Mouse (Mus musculus) G1E (cell line): ENCODE data around the gene Ascc3. TPM values are rescaled to one million over a fixed set of nuclear protein-coding genes. Genes with fewer than 3 reads are reported as not detected.

Experiments used
- ATAC-seq: 2 replicates; pipeline ENCODE4 v1.8.0; 2016; ENCODE audit warnings: mild to moderate bottlenecking; ENCODE audit not compliant: insufficient number of reproducible peaks, poor library complexity, low FRiP score, severe bottlenecking; ENCODE audit errors: extremely low read depth
- DNase-seq: peaks from one replicate; pipeline ENCODE4 v3.0.0; 2012; ENCODE audit warnings: low spot score
- H3K27me3 ChIP-seq: 2 replicates; pipeline ENCODE4 v1.6.1; 2012; ENCODE audit warnings: mild to moderate bottlenecking, low read length, inconsistent platforms; ENCODE audit not compliant: insufficient read depth
- H3K36me3 ChIP-seq: replicated peaks from 2 replicates; pipeline ENCODE3; 2012; ENCODE audit warnings: mild to moderate bottlenecking, inconsistent platforms
- H3K4me1 ChIP-seq: 2 replicates; pipeline ENCODE4 v1.6.1; 2012; ENCODE audit warnings: low read depth, low read length, inconsistent platforms, mixed read lengths; ENCODE audit not compliant: insufficient read depth
- H3K4me3 ChIP-seq: 2 replicates; pipeline ENCODE4 v1.5.1; 2012; ENCODE audit warnings: low read depth, mild to moderate bottlenecking, inconsistent platforms, low read length, moderate library complexity, mixed read lengths
- H3K9me3 ChIP-seq: replicated peaks from 2 replicates; pipeline ENCODE4 v1.6.1; 2012; ENCODE audit warnings: inconsistent platforms
- CTCF ChIP-seq: IDR thresholded peaks from 2 replicates; pipeline ENCODE4 v1.5.1; 2012; ENCODE audit warnings: low read depth, low read length, inconsistent platforms, mixed read lengths
- GATA1 ChIP-seq: IDR thresholded peaks from 2 replicates; pipeline ENCODE4 v1.6.1; 2012; ENCODE audit warnings: borderline replicate concordance, low read length, inconsistent platforms, mixed read lengths
- GATA2 ChIP-seq: IDR thresholded peaks from 2 replicates; pipeline ENCODE4 v1.6.1; 2012; ENCODE audit warnings: low read depth, low read length, inconsistent platforms, borderline replicate concordance
- POLR2AphosphoS5 ChIP-seq: IDR thresholded peaks from 2 replicates; pipeline ENCODE4 v1.6.1; 2012; ENCODE audit warnings: low read depth, low read length, inconsistent platforms; ENCODE audit not compliant: insufficient replicate concordance
- TAL1 ChIP-seq: conservative IDR thresholded peaks from 2 replicates; pipeline ENCODE4 v1.6.1; 2012; ENCODE audit warnings: low read depth, low read length, inconsistent platforms, mixed read lengths
- polyA plus RNA-seq: library from polyadenylated mRNA; stranded (reverse); fragments of >175 nt; gene quantifications from 2 replicates; pipeline ENCODE4 v1.2.3, GENCODE M21; 2012
- total RNA-seq, 2 experiments: library from RNA; stranded (forward) in 1 of 2; stranded (reverse) in 1 of 2; fragments of 200-1000 nt in 1 of 2; fragments of >200 nt in 1 of 2; fragmentation: Nextera tagmentation in 1 of 2; gene quantifications; 2 replicates each; pipeline ENCODE4 v1.2.3; 2014 to 2017

The Ascc3 gene
- total and polyA plus RNA-seq, 3 experiments, result 1.2 to 51.4 (median 31.1) TPM

- Histone ChIP-seq H3K4me1 (no peaks in the 10 kb centered on the region), H3K27me3 (peaks cover 14% of the 10 kb centered on the region; the same call in 1 of the 2 replicates), H3K4me3 (no peak overlapping the region), H3K36me3 (no peaks in the 10 kb centered on the region), H3K9me3 (no peaks in the 10 kb centered on the region)
- ATAC-seq (no peak), DNase-seq (no peak)
- TF ChIP-seq POLR2AphosphoS5, result no peak
- TF ChIP-seq GATA2, result no peak
- TF ChIP-seq CTCF, result no peak
These were observed 298.2 kb downstream of the Ascc3 start for GRCm38 (mm10) chr10:50890621-50891020.

- Histone ChIP-seq H3K36me3 (no peaks in the 10 kb centered on the region), H3K9me3 (no peaks in the 10 kb centered on the region), H3K27me3 (peaks cover 14% of the 10 kb centered on the region; the same call in 1 of the 2 replicates), H3K4me3 (no peak overlapping the region), H3K4me1 (no peaks in the 10 kb centered on the region)
- DNase-seq (no peak), ATAC-seq (no peak)
- TF ChIP-seq TAL1 (no peak), GATA1 (no peak), CTCF (no peak), POLR2AphosphoS5 (no peak), GATA2 (no peak)
These were observed 299.6 kb downstream of the Ascc3 start for GRCm38 (mm10) chr10:50891876-50892711.

GRCm38 (mm10) chr10:50892751-50893320 lies 300.4 kb downstream of the Ascc3 start:
- no peaks in the 10 kb centered on the region for H3K9me3 ChIP-seq
- ATAC-seq (no peak), DNase-seq (no peak)
- peaks cover 14% of the 10 kb centered on the region; the same call in 1 of the 2 replicates for H3K27me3 ChIP-seq
- H3K4me1 ChIP-seq, result no peaks in the 10 kb centered on the region
- TF ChIP-seq GATA1 (no peak), POLR2AphosphoS5 (no peak), TAL1 (no peak), CTCF (no peak), GATA2 (no peak)
- H3K36me3 ChIP-seq, result no peaks in the 10 kb centered on the region
- H3K4me3 ChIP-seq, result no peak overlapping the region

- DNase-seq (no peak), ATAC-seq (no peak)
- H3K4me3 ChIP-seq, result no peak overlapping the region
- no peaks in the 10 kb centered on the region for H3K36me3 ChIP-seq
- H3K27me3 ChIP-seq, result peaks cover 14% of the 10 kb centered on the region; the same call in 1 of the 2 replicates
- no peaks in the 10 kb centered on the region for H3K9me3 ChIP-seq
- TF ChIP-seq GATA1, result no peak
- TF ChIP-seq GATA2, result no peak
- TF ChIP-seq CTCF, result no peak
- TF ChIP-seq TAL1, result no peak
- TF ChIP-seq POLR2AphosphoS5, result no peak
- H3K4me1 ChIP-seq, result no peaks in the 10 kb centered on the region
These were observed 301.1 kb downstream of the Ascc3 start for GRCm38 (mm10) chr10:50893546-50893945.

- ATAC-seq (no peak), DNase-seq (no peak)
- Histone ChIP-seq H3K4me3 (no peak within 1 kb of the TSS), H3K9me3 (no peaks in the 10 kb centered on the region), H3K27me3 (peaks cover 14% of the 10 kb centered on the region; the same call in 1 of the 2 replicates), H3K36me3 (no peaks in the 10 kb centered on the region), H3K4me1 (no peaks in the 10 kb centered on the region)
- TF ChIP-seq GATA2 (no peak), TAL1 (no peak), POLR2AphosphoS5 (no peak), CTCF (no peak), GATA1 (no peak)
These were observed 301.9 kb downstream of the Ascc3 start, which contains the start of gene Sim1 for GRCm38 (mm10) chr10:50894170-50894991. TSS of gene Sim1 (plus strand) at chr10:50894754.
